Mouse (Mus musculus) bone marrow macrophage, adult 2 months (primary cell): ENCODE results near the gene Anln. TPM values are rescaled to one million over a fixed set of nuclear protein-coding genes. Genes with fewer than 3 reads are reported as not detected.

Source experiments
- H3K27ac ChIP-seq: 2 replicates; pipeline ENCODE4 v1.5.1; 2012; ENCODE audit warnings: low read depth, low read length; ENCODE audit not compliant: insufficient read depth
- H3K4me1 ChIP-seq: 2 replicates; pipeline ENCODE4 v1.6.1; 2012; ENCODE audit warnings: low read length; ENCODE audit not compliant: control insufficient read depth, insufficient read depth
- H3K4me3 ChIP-seq: 2 replicates; pipeline ENCODE4 v1.5.1; 2012; ENCODE audit warnings: mild to moderate bottlenecking, low read length, moderate library complexity; ENCODE audit not compliant: insufficient read depth
- CTCF ChIP-seq: IDR thresholded peaks from 2 replicates; pipeline ENCODE4 v1.5.1; 2012; ENCODE audit warnings: low read depth, mild to moderate bottlenecking, low read length, moderate library complexity
- POLR2A ChIP-seq: IDR thresholded peaks from 2 replicates; pipeline ENCODE4 v1.6.1; 2012; ENCODE audit warnings: mild to moderate bottlenecking, low read depth, low read length, borderline replicate concordance
- polyA plus RNA-seq: library from polyadenylated mRNA; stranded (reverse); fragments of >200 nt; gene quantifications from 2 replicates; pipeline ENCODE4 v1.2.4, GENCODE M21; 2012; ENCODE audit not compliant: missing spikeins, insufficient read depth, insufficient read length

The Anln gene
- polyA plus RNA-seq, 1 experiment, result 34.5 TPM

DNA sequence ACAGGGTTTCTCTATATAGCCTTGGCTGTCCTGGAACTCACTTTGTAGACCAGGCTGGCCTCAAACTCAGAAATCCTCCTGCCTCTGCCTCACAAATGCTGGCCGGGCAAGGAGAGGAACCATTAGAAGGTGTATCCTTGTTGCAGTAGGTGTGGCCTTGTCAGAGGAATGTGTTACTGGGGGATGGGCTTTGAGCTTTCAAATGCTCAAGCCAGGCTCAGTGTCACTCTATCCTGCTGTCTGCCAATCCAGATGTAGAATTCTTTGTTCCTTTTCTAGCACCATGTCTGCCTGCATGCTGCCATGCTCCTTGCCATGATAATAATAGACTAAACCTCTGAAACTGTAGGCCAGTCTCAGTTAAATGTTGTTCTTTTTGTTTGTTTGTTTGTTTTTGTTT, 86.8 kb downstream of the Anln start:
- Histone ChIP-seq H3K4me1 (peaks cover 3% of the 10 kb centered on the region), H3K4me3 (no peak overlapping the region), H3K27ac (no peak overlapping the region)
- no peak for TF ChIP-seq CTCF
- no peak for TF ChIP-seq POLR2A

Other genes with a start within 250 kb of the Anln start
- 19.5 and 22.5 TPM in 2 replicates for gene Pigyl, start 232.3 kb downstream of the Anln start, polyA plus RNA-seq
- gene Zfp872, start 201.1 kb downstream of the Anln start, polyA plus RNA-seq, result not detected in 2 replicates
- 19.4 and 26.0 TPM in 2 replicates for gene Zfp809, start 163.5 kb downstream of the Anln start, polyA plus RNA-seq
- gene Zfp599, start 129.3 kb downstream of the Anln start, polyA plus RNA-seq, result 0.31 TPM in 1 of 2 replicates, not detected in the other
- gene Zfp810, start 81.5 kb downstream of the Anln start, polyA plus RNA-seq, result 10.7 TPM in 2 replicates
- gene 9530077C05Rik, start 22.3 kb upstream of the Anln start, polyA plus RNA-seq, result 0.13 TPM in 1 of 2 replicates, not detected in the other
- gene Gm17545, start 65.1 kb upstream of the Anln start, polyA plus RNA-seq, result not detected in 2 replicates
- gene Rp9, start 80.6 kb upstream of the Anln start, polyA plus RNA-seq, result 65.4 and 89.1 TPM in 2 replicates
- 13.4 and 14.5 TPM in 2 replicates for gene Bbs9, start 86.5 kb upstream of the Anln start, polyA plus RNA-seq